Mouse (Mus musculus) macrophage (primary cell): Measurements from ENCODE around the gene Timp3. TPM values are rescaled to one million over a fixed set of nuclear protein-coding genes. Genes with fewer than 3 reads are reported as not detected.

ENCODE experiments used
- H3K27ac ChIP-seq: fragments of 350-480 bp; formaldehyde crosslinking; 2 replicates; pipeline ENCODE4 v1.9.0; 2021
- H3K36me3 ChIP-seq: fragments of 350-480 bp; formaldehyde crosslinking; 2 replicates; pipeline ENCODE4 v1.9.0; 2021; ENCODE audit errors: inconsistent target
- H3K4me3 ChIP-seq: fragments of 350-480 bp; formaldehyde crosslinking; 2 replicates; pipeline ENCODE4 v1.9.0; 2021; ENCODE audit errors: inconsistent target
- H3K79me2 ChIP-seq: fragments of 350-480 bp; formaldehyde crosslinking; 2 replicates; pipeline ENCODE4 v1.9.0; 2021; ENCODE audit errors: inconsistent target
- WGBS: methylation state at CpG from one replicate; pipeline ENCODE4 v1.1.7; 2026; ENCODE audit warnings: inconsistent platforms; ENCODE audit not compliant: missing documents; 5-methylcytosine and 5-hydroxymethylcytosine counted together
- polyA plus RNA-seq: library from polyadenylated mRNA; stranded (reverse); fragments of 250-400 nt; gene quantifications from 3 replicates; pipeline ENCODE4 v1.2.4, GENCODE M21; 2018; ENCODE audit warnings: inconsistent platforms

Gene Timp3
- polyA plus RNA-seq, 1 experiment from 2014 or later, result 0.83 TPM

- no peak overlapping the region for H3K4me3 ChIP-seq
- H3K79me2 ChIP-seq, result no peaks in the 10 kb centered on the region
- no peak overlapping the region for H3K27ac ChIP-seq
- WGBS, result 100% methylated on average over 2 of the region's 2 CpGs
- no peaks in the 10 kb centered on the region for H3K36me3 ChIP-seq
These were observed 3.3 kb downstream of the Timp3 start for GRCm38 (mm10) chr10:86303495-86303876.

GRCm38 (mm10) chr10:86304583-86304982 is 4.4 kb downstream of the Timp3 start:
- Histone ChIP-seq H3K27ac (no peak overlapping the region), H3K36me3 (no peaks in the 10 kb centered on the region), H3K4me3 (no peak overlapping the region), H3K79me2 (no peaks in the 10 kb centered on the region)
- WGBS, result 45% methylated on average over 2 of the region's 2 CpGs

- WGBS, result 79% methylated on average over 3 of the region's 4 CpGs
- no peaks in the 10 kb centered on the region for H3K36me3 ChIP-seq
- H3K79me2 ChIP-seq, result no peaks in the 10 kb centered on the region
- no peak overlapping the region for H3K27ac ChIP-seq
- H3K4me3 ChIP-seq, result no peak overlapping the region
These were observed 7.1 kb downstream of the Timp3 start for GRCm38 (mm10) chr10:86307235-86307634.

GRCm38 (mm10) chr10:86310527-86310926 is 10.4 kb downstream of the Timp3 start:
- WGBS, result 46% methylated on average over 6 of the region's 6 CpGs
- no peak overlapping the region for H3K4me3 ChIP-seq
- no peaks in the 10 kb centered on the region for H3K36me3 ChIP-seq
- no peak overlapping the region for H3K27ac ChIP-seq
- H3K79me2 ChIP-seq, result no peaks in the 10 kb centered on the region

GRCm38 (mm10) chr10:86312976-86313375 is 12.8 kb downstream of the Timp3 start:
- Histone ChIP-seq H3K4me3 (no peak overlapping the region), H3K27ac (no peak overlapping the region), H3K79me2 (no peaks in the 10 kb centered on the region), H3K36me3 (no peaks in the 10 kb centered on the region)
- 94% methylated on average over 3 of the region's 3 CpGs for WGBS

- no peaks in the 10 kb centered on the region for H3K36me3 ChIP-seq
- 64% methylated on average over 1 of the region's 1 CpGs for WGBS
These were observed 13.3 kb downstream of the Timp3 start for GRCm38 (mm10) chr10:86313448-86313847.

GRCm38 (mm10) chr10:86315513-86315912 is 15.3 kb downstream of the Timp3 start:
- Histone ChIP-seq H3K4me3 (no peak overlapping the region), H3K36me3 (no peaks in the 10 kb centered on the region), H3K27ac (no peak overlapping the region), H3K79me2 (no peaks in the 10 kb centered on the region)
- WGBS, result 70% methylated on average over 3 of the region's 3 CpGs

More at GRCm38 (mm10) chr10:86313448-86313847, 13.3 kb downstream of the Timp3 start:
- Histone ChIP-seq H3K79me2 (no peaks in the 10 kb centered on the region), H3K27ac (no peak overlapping the region), H3K4me3 (no peak overlapping the region)

GRCm38 (mm10) chr10:86317633-86318032 is 17.5 kb downstream of the Timp3 start:
- no peak overlapping the region for H3K27ac ChIP-seq
- H3K36me3 ChIP-seq, result no peaks in the 10 kb centered on the region
- 92% methylated on average over 7 of the region's 7 CpGs for whole genome bisulfite sequencing
- H3K4me3 ChIP-seq, result no peak overlapping the region
- H3K79me2 ChIP-seq, result no peaks in the 10 kb centered on the region

GRCm38 (mm10) chr10:86318552-86319140 is 18.5 kb downstream of the Timp3 start:
- H3K27ac ChIP-seq, result no peak overlapping the region
- H3K79me2 ChIP-seq, result no peaks in the 10 kb centered on the region
- WGBS, result 91% methylated on average over 5 of the region's 5 CpGs
- no peaks in the 10 kb centered on the region for H3K36me3 ChIP-seq
- no peak overlapping the region for H3K4me3 ChIP-seq

- Histone ChIP-seq H3K36me3 (no peaks in the 10 kb centered on the region), H3K27ac (no peak overlapping the region), H3K4me3 (no peak overlapping the region), H3K79me2 (no peaks in the 10 kb centered on the region)
- 85% methylated on average over 3 of the region's 3 CpGs for WGBS
These were observed 19.4 kb downstream of the Timp3 start for GRCm38 (mm10) chr10:86319526-86319925.

- no peaks in the 10 kb centered on the region for H3K36me3 ChIP-seq
- no peaks in the 10 kb centered on the region for H3K79me2 ChIP-seq
- WGBS, result 100% methylated on average over 3 of the region's 5 CpGs
- H3K4me3 ChIP-seq, result no peak overlapping the region
- H3K27ac ChIP-seq, result no peak overlapping the region
These were observed 20.0 kb downstream of the Timp3 start for GRCm38 (mm10) chr10:86320204-86320603.

- no peak overlapping the region for H3K27ac ChIP-seq
These were observed 21.0 kb downstream of the Timp3 start for GRCm38 (mm10) chr10:86321194-86321593.

GRCm38 (mm10) chr10:86322006-86322405 is 21.8 kb downstream of the Timp3 start:
- no peak overlapping the region for H3K4me3 ChIP-seq
- H3K27ac ChIP-seq, result no peak overlapping the region
- WGBS, result 77% methylated on average over 1 of the region's 1 CpGs
- H3K79me2 ChIP-seq, result no peaks in the 10 kb centered on the region
- no peaks in the 10 kb centered on the region for H3K36me3 ChIP-seq

More at GRCm38 (mm10) chr10:86321194-86321593, 21.0 kb downstream of the Timp3 start:
- Histone ChIP-seq H3K4me3 (no peak overlapping the region), H3K79me2 (no peaks in the 10 kb centered on the region), H3K36me3 (no peaks in the 10 kb centered on the region)
- 90% methylated on average over 8 of the region's 8 CpGs for WGBS

- Histone ChIP-seq H3K36me3 (no peaks in the 10 kb centered on the region), H3K79me2 (no peaks in the 10 kb centered on the region), H3K27ac (no peak overlapping the region), H3K4me3 (no peak overlapping the region)
- WGBS, result 97% methylated on average over 4 of the region's 4 CpGs
These were observed 23.3 kb downstream of the Timp3 start for GRCm38 (mm10) chr10:86323275-86323994.

GRCm38 (mm10) chr10:86325272-86325671 is 25.1 kb downstream of the Timp3 start:
- 78% methylated on average over 2 of the region's 6 CpGs for WGBS

More at GRCm38 (mm10) chr10:86325272-86325671, 25.1 kb downstream of the Timp3 start:
- Histone ChIP-seq H3K36me3 (no peaks in the 10 kb centered on the region), H3K27ac (no peak overlapping the region), H3K4me3 (no peak overlapping the region), H3K79me2 (no peaks in the 10 kb centered on the region)
